Mouse (Mus musculus): ENCODE results near the gene Gm32802. TPM values are rescaled to one million over a fixed set of nuclear protein-coding genes. Genes with fewer than 3 reads are reported as not detected.
A peak's percentile ranks its signal among the peaks of the same experiment; 100 is the strongest.
"Not testable (repeated sequence)": the region's sequence is repeated elsewhere in the genome, so short reads cannot be mapped to it uniquely, and the experiment has no call there.

The Gm32802 gene
- under 1 TPM; 0.76 to 0.84 TPM for total RNA-seq (2021)

- DNase-seq (ENCODE audit: low spot score in 2 of 2); intact Hi-C loops (cut with DNase I): not testable (repeated sequence)
These were observed at the start of gene Gm32802 for GRCm38 (mm10) chr10:118258388-118258787. Gene Gm32802, plus strand, starts transcription at chr10:118258688.

GRCm38 (mm10) chr10:118215719-118216393, 42.6 kb upstream of the Gm32802 start:
- DNase-seq (ENCODE audit: low spot score in 2 of 2); intact Hi-C loops (cut with DNase I): not testable (repeated sequence)

DNA sequence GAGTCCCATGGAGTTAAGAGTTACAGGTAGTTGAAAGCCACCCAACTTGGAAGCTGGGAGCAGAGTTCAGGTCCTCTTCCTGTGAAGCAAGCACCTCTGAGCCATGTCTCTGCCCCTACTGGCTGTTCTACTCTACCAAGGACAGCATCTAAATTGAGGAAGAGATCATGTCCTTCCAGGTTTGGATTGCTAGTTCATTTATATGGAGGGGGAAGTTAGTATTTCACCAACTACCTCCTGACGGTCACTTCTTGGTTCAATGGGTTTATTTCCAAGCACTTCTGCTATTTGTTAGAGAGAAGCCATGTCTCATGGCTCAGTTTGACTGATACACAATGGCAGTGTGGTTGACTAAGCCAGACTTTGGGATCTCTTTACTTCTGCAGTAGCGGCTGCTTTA, 30.9 kb upstream of the Gm32802 start:
- intact Hi-C loops (cut with DNase I); DNase-seq (ENCODE audit: low spot score in 2 of 2): not testable (repeated sequence)

- intact Hi-C loops (cut with DNase I); DNase-seq (ENCODE audit: low spot score in 2 of 2): not testable (repeated sequence)
These were observed 25.9 kb upstream of the Gm32802 start for GRCm38 (mm10) chr10:118232607-118233006.

- intact Hi-C loops (cut with DNase I); DNase-seq (ENCODE audit: low spot score in 2 of 2): not testable (repeated sequence)
These were observed 17.8 kb upstream of the Gm32802 start, which contains the start of gene Gm32717 for GRCm38 (mm10) chr10:118240680-118241079. Gene Gm32717, minus strand, starts transcription at chr10:118240780.

DNA sequence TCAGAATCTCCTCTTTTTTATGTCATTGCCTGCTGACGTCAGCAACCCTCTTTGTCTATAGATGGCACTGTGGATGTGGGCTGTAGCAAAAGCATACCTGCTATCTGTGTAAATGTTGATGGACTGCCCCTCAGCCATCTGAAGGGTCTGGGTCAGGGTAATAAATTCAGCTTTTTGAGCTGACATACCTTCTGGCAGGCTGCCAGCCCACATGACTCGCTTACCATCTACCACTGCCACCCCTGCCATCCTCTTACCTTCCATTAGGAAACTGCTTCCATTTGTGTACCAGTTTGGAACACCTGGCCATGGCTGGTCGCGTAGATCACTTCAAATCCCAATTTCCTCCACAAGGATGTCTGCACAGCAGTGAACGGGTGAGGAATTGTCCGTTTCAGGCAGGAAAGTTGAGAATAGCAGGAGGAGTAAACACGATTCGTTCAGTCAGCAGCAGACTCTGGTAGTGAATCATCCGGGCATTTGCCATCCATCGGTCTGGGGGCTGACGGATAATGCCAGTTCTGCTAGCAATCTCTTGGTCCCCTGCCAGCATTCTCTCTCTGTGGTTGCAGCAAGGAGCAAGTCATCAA, 9.4 kb upstream of the Gm32802 start:
- intact Hi-C loops (cut with DNase I) = not testable (repeated sequence)
- peak; percentile 10 to 17 for DNase-seq (ENCODE audit: low spot score in 2 of 2)

DNA sequence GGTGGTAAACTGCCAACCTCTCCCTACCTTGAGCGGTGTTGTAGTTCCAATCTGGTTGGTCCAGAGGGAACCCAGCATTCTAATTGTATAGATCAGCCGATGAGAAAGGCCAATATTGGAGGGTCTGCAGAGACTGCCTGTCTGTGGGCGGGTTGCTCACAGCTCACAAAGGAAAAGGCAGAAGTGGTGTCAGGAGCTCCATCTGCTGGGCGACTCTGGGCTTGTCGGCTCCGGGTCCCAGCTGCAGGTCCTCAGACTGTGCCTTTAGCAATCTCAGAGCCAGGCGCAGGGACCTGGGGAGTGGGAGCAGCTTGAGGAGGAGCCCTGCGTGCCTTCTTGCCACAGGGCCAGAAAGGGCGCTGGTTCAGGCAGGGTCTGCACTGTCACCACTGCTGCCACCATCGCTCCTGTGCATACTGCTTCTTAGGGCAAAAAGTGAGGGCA, 7.6 kb upstream of the Gm32802 start:
- DNase-seq (ENCODE audit: low spot score in 2 of 2) = peak in 1 of 2 experiments; percentile 18
- intact Hi-C loops (cut with DNase I) = no loop called here

- DNase-seq (ENCODE audit: low spot score in 2 of 2); intact Hi-C loops (cut with DNase I): not testable (repeated sequence)
These were observed 10.3 kb downstream of the Gm32802 start for GRCm38 (mm10) chr10:118268812-118269211.

DNA sequence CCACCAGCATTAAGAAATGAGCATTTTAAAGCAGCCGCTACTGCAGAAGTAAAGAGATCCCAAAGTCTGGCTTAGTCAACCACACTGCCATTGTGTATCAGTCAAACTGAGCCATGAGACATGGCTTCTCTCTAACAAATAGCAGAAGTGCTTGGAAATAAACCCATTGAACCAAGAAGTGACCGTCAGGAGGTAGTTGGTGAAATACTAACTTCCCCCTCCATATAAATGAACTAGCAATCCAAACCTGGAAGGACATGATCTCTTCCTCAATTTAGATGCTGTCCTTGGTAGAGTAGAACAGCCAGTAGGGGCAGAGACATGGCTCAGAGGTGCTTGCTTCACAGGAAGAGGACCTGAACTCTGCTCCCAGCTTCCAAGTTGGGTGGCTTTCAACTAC, 12.9 kb downstream of the Gm32802 start:
- intact Hi-C loops (cut with DNase I); DNase-seq (ENCODE audit: low spot score in 2 of 2): not testable (repeated sequence)

DNA sequence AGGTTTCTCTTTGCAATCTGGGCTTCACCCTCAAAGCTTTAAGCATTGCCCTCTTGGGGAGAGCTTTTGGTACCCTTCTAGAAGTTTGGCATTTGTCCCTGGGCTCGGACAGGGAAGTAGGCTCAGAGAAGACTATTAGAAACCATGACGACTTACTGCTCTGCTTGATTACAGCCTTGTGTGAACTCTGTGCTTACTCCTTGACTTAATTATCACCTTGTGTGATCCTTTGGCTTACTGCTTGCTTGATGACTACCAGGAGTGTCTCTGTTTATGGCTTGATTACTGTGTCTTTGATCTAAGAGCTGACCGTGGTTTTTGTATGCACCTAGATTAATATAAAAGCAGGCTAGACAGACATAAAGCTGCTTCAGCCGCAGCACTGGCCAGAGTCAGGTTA, 19.6 kb downstream of the Gm32802 start:
- intact Hi-C loops (cut with DNase I); DNase-seq (ENCODE audit: low spot score in 2 of 2): not testable (repeated sequence)

GRCm38 (mm10) chr10:118282565-118282964, 24.1 kb downstream of the Gm32802 start:
- intact Hi-C loops (cut with DNase I); DNase-seq (ENCODE audit: low spot score in 2 of 2): not testable (repeated sequence)

DNA sequence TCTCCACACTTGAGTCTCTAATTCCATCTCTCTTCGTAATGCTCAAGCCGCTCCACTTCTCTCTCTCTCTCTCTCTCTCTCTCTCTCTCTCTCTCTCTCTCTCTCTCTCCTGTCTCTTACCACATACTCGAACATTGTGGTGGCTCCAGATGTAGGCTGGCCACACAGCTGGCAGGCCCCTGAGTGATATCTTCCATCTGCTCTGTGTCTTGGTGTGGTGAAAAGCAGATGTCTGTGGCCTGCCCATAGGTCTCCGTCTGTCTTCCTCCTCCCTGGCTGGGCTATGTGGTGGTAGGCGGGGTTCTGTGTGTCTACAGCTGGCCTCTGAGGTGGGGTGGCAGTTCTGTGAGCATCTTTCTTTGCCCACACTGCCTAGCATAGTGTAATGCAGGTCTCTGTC, 24.5 kb downstream of the Gm32802 start:
- DNase-seq (ENCODE audit: low spot score in 2 of 2); intact Hi-C loops (cut with DNase I): not testable (repeated sequence)

DNA sequence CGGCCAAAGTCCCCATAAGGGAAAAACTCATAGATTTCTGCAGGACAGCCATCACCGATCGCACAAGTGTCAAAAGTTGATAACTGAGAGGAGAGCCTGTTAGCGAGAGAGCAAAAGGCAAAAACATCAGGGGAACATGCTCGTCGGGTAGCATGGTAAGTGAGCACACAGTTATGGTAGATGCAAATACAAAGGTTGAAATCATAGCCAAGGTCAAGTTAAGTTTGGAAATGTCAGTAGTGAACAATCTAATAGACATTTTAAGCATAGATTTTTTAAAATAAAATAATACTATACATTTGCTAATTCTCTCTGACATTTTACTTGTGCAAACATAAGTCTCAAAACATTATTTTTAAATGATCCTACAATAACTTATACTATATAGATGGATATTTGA, 36.5 kb downstream of the Gm32802 start, which contains the start of gene Iltifb:
TSS of gene Iltifb (minus strand) at position 101 of the 400 bp plus-strand sequence.
- intact Hi-C loops (cut with DNase I) = no loop called here
- DNase-seq (ENCODE audit: low spot score in 2 of 2) = no peak

DNA sequence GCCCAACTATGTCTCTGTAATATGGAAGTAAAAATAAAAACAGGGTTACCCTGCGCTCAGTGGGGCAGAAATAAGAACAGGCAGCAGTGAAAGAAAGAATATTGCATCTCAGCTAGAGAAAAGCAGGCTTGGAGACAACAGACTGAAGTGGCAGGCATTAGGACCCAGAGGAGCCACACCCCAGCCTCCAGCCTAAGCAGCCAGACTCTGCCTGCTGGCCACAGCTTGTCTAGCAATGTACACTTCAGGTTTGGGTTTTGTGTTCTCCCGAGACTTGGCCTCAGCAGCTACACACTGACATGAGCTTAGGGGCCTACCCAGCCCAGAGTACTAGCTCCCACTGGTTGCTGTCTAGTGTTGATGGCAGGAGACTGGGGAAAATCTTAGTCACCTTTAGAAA, 43.6 kb downstream of the Gm32802 start:
- DNase-seq (ENCODE audit: low spot score in 2 of 2); intact Hi-C loops (cut with DNase I): not testable (repeated sequence)

Other genes with a start within 250 kb of the Gm32802 start
- gene Mdm1, start 116.9 kb upstream of the Gm32802 start, total RNA-seq (2021) = 1 to 10 TPM; 3.9 to 8.1 TPM
- gene Il22, start 53.7 kb upstream of the Gm32802 start, total RNA-seq (2021) = not detected
- under 1 TPM; 0.76 to 0.84 TPM for gene Gm32717, start 17.9 kb upstream of the Gm32802 start, total RNA-seq (2021)
- gene Iltifb, start 36.4 kb downstream of the Gm32802 start, total RNA-seq (2021) = not detected
- not detected for gene Gm9040, start 68.3 kb downstream of the Gm32802 start, total RNA-seq (2021)
- not detected for gene Gm9044, start 73.7 kb downstream of the Gm32802 start, total RNA-seq (2021)
- gene Gm9045, start 79.1 kb downstream of the Gm32802 start, total RNA-seq (2021) = not detected
- not detected for gene Gm9046, start 84.6 kb downstream of the Gm32802 start, total RNA-seq (2021)
- not detected for gene Gm9048, start 90.0 kb downstream of the Gm32802 start, total RNA-seq (2021)
- not detected for gene Gm9049, start 95.4 kb downstream of the Gm32802 start, total RNA-seq (2021)
- gene Ifng, start 182.4 kb downstream of the Gm32802 start, total RNA-seq (2021) = not detected